Mouse (Mus musculus): ENCODE data around the gene Mzf1.

DNA sequence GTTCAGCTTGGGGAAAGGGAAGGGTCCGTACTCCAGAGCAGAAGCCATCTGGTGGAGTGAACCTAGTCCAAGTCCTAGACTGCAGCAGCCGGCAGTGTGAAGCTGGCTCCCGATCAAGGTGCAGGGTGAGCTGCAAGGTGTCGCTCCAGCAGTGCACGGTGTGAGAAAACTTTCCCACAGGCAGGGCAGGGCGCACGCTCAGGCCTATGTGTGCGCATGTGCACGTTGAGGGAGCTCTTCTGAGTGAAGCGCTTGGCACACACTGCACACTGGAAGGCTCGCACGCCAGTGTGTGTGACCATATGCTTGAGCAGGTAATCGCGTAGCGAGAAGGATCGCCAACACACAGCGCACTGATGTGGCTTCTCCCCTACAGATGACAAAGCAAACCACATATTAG lies 48.6 kb downstream of the Mzf1 start:
- no peak for TF ChIP-seq KAT2A (IDR thresholded peaks at IDR 0.05; ENCODE audit: insufficient replicate concordance, low read length)
- TF ChIP-seq EP300 (IDR thresholded peaks at IDR 0.05; ENCODE audit: low read length): no peak
- no peak for TF ChIP-seq NELFE (IDR thresholded peaks at IDR 0.05; ENCODE audit: low read depth, low read length)
- no peak for TF ChIP-seq CTCF (conservative IDR thresholded peaks at IDR 0.05 in 1 of 2, IDR thresholded peaks at IDR 0.05 in 1 of 2; ENCODE audit: low read depth in 2 of 2, low read length in 2 of 2)
- no peak for TF ChIP-seq USF1 (IDR thresholded peaks at IDR 0.05; ENCODE audit: low read depth, low read length)
- TF ChIP-seq MAX (IDR thresholded peaks at IDR 0.05; ENCODE audit: low read length): no peak
- TF ChIP-seq ZC3H11A (IDR thresholded peaks at IDR 0.05; ENCODE audit: low read depth, low read length): no peak
- TF ChIP-seq RCOR1 (conservative IDR thresholded peaks at IDR 0.05; ENCODE audit: low read depth, low read length): no peak
- no peak for TF ChIP-seq JUND (conservative IDR thresholded peaks at IDR 0.05; ENCODE audit: low read depth, low read length)
- no peak for TF ChIP-seq MEF2A (IDR thresholded peaks at IDR 0.05; ENCODE audit: borderline replicate concordance, low read depth, low read length)
- TF ChIP-seq UBTF (IDR thresholded peaks at IDR 0.05; ENCODE audit: low read depth, low read length): no peak
- TF ChIP-seq ZMIZ1 (IDR thresholded peaks at IDR 0.05; ENCODE audit: low read depth, low read length): no peak
- no peak for TF ChIP-seq CHD2 (IDR thresholded peaks at IDR 0.05; ENCODE audit: low read length)

Data from CH12.LX (cell line).